Comparison of ENCODE assay signal across 8 mouse cellular contexts in genomic region chr6:119448321-119449059, GRCm38 (mm10). TPM values are rescaled to one million over a fixed set of nuclear protein-coding genes. Genes with fewer than 3 reads are reported as not detected.
A peak's percentile ranks its signal among the peaks of the same experiment; 100 is the strongest.
DNase-seq lines count a peak whose midpoint lies in the region; ATAC-seq and TF ChIP-seq lines count a peak whose summit lies in the region.

No protein-coding gene starts in this region.

- DNase-seq in gastrocnemius, adult 2 months, result no peak
- no peak for DNase-seq in gastrocnemius, postnatal 25 days
- peak; percentile 71 for DNase-seq in embryo, embryonic 10.5 days (ENCODE audit: low spot score)
- DNase-seq in gastrocnemius, postnatal 10 days, result no peak
- no peak for DNase-seq in thymus, postnatal 4 days

- no peak overlapping the region for H3K9ac ChIP-seq in hindbrain, embryonic 15.5 days
- peak overlapping the region; percentile 27 for H3K9ac ChIP-seq in lung, embryonic 15.5 days
- H3K9ac ChIP-seq in stomach, embryonic 15.5 days, result no peak overlapping the region

- no peaks in the 10 kb centered on the region for H3K9me3 ChIP-seq in hindbrain, embryonic 15.5 days
- H3K9me3 ChIP-seq in lung, embryonic 15.5 days, result no peaks in the 10 kb centered on the region
- no peaks in the 10 kb centered on the region for H3K9me3 ChIP-seq in stomach, embryonic 15.5 days

- no peaks in the 10 kb centered on the region for H3K27me3 ChIP-seq in hindbrain, embryonic 15.5 days
- no peaks in the 10 kb centered on the region for H3K27me3 ChIP-seq in lung, embryonic 15.5 days
- no peaks in the 10 kb centered on the region for H3K27me3 ChIP-seq in stomach, embryonic 15.5 days (replicated peaks)

- ATAC-seq in hindbrain, embryonic 15.5 days (ENCODE audit: low FRiP score, low read depth), result no peak
- no peak for ATAC-seq in lung, embryonic 15.5 days (ENCODE audit: borderline replicate concordance, extremely low read depth, low FRiP score, low TSS enrichment)
- no peak for ATAC-seq in stomach, embryonic 15.5 days (ENCODE audit: insufficient read depth, low FRiP score, low read depth)

- peak overlapping the region; percentile 55 for H3K4me3 ChIP-seq in gastrocnemius, adult 2 months
- peak overlapping the region; percentile 27 for H3K4me3 ChIP-seq in hindbrain, embryonic 15.5 days
- peak overlapping the region; percentile 33 for H3K4me3 ChIP-seq in lung, embryonic 15.5 days
- peak overlapping the region; percentile 35 for H3K4me3 ChIP-seq in stomach, embryonic 15.5 days (replicated peaks)

- intact Hi-C loops in gastrocnemius, adult 2 months (cut with DNase I), result no loop called here

- WGBS in hindbrain, embryonic 15.5 days, result 7% methylated on average over 18 of the region's 18 CpGs
- WGBS in lung, embryonic 15.5 days, result 7% methylated on average over 18 of the region's 18 CpGs
- 13% methylated on average over 18 of the region's 18 CpGs for WGBS in stomach, embryonic 15.5 days

- H3K4me2 ChIP-seq in hindbrain, embryonic 15.5 days, result peak overlapping the region; percentile 57
- H3K4me2 ChIP-seq in lung, embryonic 15.5 days, result peak overlapping the region; percentile 71
- peak overlapping the region; percentile 72 for H3K4me2 ChIP-seq in stomach, embryonic 15.5 days

- H3K27ac ChIP-seq in gastrocnemius, adult 2 months, result no peak overlapping the region
- H3K27ac ChIP-seq in hindbrain, embryonic 15.5 days (replicated peaks), result no peak overlapping the region
- no peak overlapping the region for H3K27ac ChIP-seq in lung, embryonic 15.5 days
- no peak overlapping the region for H3K27ac ChIP-seq in stomach, embryonic 15.5 days

- no peaks in the 10 kb centered on the region for H3K36me3 ChIP-seq in hindbrain, embryonic 15.5 days
- no peaks in the 10 kb centered on the region for H3K36me3 ChIP-seq in lung, embryonic 15.5 days
- H3K36me3 ChIP-seq in stomach, embryonic 15.5 days, result no peaks in the 10 kb centered on the region

- H3K4me1 ChIP-seq in hindbrain, embryonic 15.5 days (replicated peaks), result peaks cover 49% of the 10 kb centered on the region
- H3K4me1 ChIP-seq in lung, embryonic 15.5 days, result peaks cover 53% of the 10 kb centered on the region
- peaks cover 27% of the 10 kb centered on the region for H3K4me1 ChIP-seq in stomach, embryonic 15.5 days

- no peak for TF ChIP-seq CTCF in gastrocnemius, adult 2 months (IDR thresholded peaks at IDR 0.05)

RNA-seq across cellular contexts. Expression of gene Fbxl14, which starts 31.0 kb away (rescaled TPM):
- 10 to 100 TPM; 10.3 to 10.4 TPM for total RNA-seq in gastrocnemius, adult 2 months (2021)
- total RNA-seq in gastrocnemius, postnatal 25 days (2021), result 10 to 100 TPM in 1 of 2 experiments, 1 to 10 TPM in 1; 9.1 to 10.3 TPM
- 2.3 and 2.4 TPM in 2 replicates for polyA plus RNA-seq in hindbrain, embryonic 15.5 days (2015; fragmentation: Nextera tagmentation; extraction: Ambion mirVana)
- 4.5 and 4.6 TPM in 2 replicates for polyA plus RNA-seq in lung, embryonic 15.5 days (2015; fragmentation: Nextera tagmentation; extraction: Ambion mirVana)
- polyA plus RNA-seq in stomach, embryonic 15.5 days (2015; fragmentation: Nextera tagmentation; extraction: Ambion mirVana), result 4.3 and 4.8 TPM in 2 replicates
- total RNA-seq in gastrocnemius, postnatal 10 days (2021), result 10 to 100 TPM; 12.5 to 14.1 TPM

RNA-seq across cellular contexts. Expression of gene Adipor2, which starts 31.0 kb away (rescaled TPM):
- 10 to 100 TPM; 87.7 to 94.8 TPM for total RNA-seq in gastrocnemius, adult 2 months (2021)
- total RNA-seq in gastrocnemius, postnatal 25 days (2021), result 10 to 100 TPM; 68.2 to 84.8 TPM
- polyA plus RNA-seq in hindbrain, embryonic 15.5 days (2015; fragmentation: Nextera tagmentation; extraction: Ambion mirVana), result 36.2 TPM in 2 replicates
- polyA plus RNA-seq in lung, embryonic 15.5 days (2015; fragmentation: Nextera tagmentation; extraction: Ambion mirVana), result 42.8 and 43.6 TPM in 2 replicates
- polyA plus RNA-seq in stomach, embryonic 15.5 days (2015; fragmentation: Nextera tagmentation; extraction: Ambion mirVana), result 53.9 and 58.7 TPM in 2 replicates
- total RNA-seq in gastrocnemius, postnatal 10 days (2021), result 10 to 100 TPM; 55.7 to 56.2 TPM
